Mouse (Mus musculus) limb, embryonic 12.5 days (tissue): ENCODE data around the gene Spg21. TPM values are rescaled to one million over a fixed set of nuclear protein-coding genes. Genes with fewer than 3 reads are reported as not detected.

Experiments
- ATAC-seq: fragments of 200-750 bp; cut with Nextera tagmentation; 2 replicates; pipeline ENCODE4 v1.8.0; 2017; ENCODE audit warnings: low read depth, moderate TSS enrichment; ENCODE audit not compliant: insufficient number of reproducible peaks, insufficient read depth, low FRiP score, low TSS enrichment
- H3K27ac ChIP-seq: fragments of 300-500 bp; sonication (generic); 2 replicates; pipeline ENCODE4 v1.5.1; 2016; ENCODE audit warnings: mild to moderate bottlenecking, moderate library complexity
- H3K27me3 ChIP-seq: fragments of 300-500 bp; sonication (generic); 2 replicates; pipeline ENCODE4 v1.6.1; 2016; ENCODE audit warnings: mild to moderate bottlenecking, moderate library complexity
- H3K36me3 ChIP-seq: fragments of 300-500 bp; sonication (generic); 2 replicates; pipeline ENCODE4 v1.6.1; 2016; ENCODE audit warnings: mild to moderate bottlenecking, moderate library complexity
- H3K4me1 ChIP-seq: fragments of 300-500 bp; sonication (generic); replicated peaks from 2 replicates; pipeline ENCODE4 v1.6.1; 2016
- H3K4me2 ChIP-seq: fragments of 300-500 bp; sonication (generic); 2 replicates; pipeline ENCODE4 v1.6.1; 2016; ENCODE audit warnings: mild to moderate bottlenecking, moderate library complexity
- H3K4me3 ChIP-seq: fragments of 300-500 bp; sonication (generic); replicated peaks from 2 replicates; pipeline ENCODE4 v1.5.1; 2016; ENCODE audit warnings: mild to moderate bottlenecking
- H3K9ac ChIP-seq: fragments of 300-500 bp; sonication (generic); replicated peaks from 2 replicates; pipeline ENCODE4 v1.6.1; 2016; ENCODE audit warnings: mild to moderate bottlenecking, moderate library complexity
- H3K9me3 ChIP-seq: fragments of 300-500 bp; sonication (generic); 2 replicates; pipeline ENCODE4 v1.6.1; 2016; ENCODE audit warnings: mild to moderate bottlenecking, moderate library complexity
- WGBS: fragments of 180-500 bp; shearing (Covaris S2); methylation state at CpG from one replicate; pipeline ENCODE4 v1.1.7; 2016; 5-methylcytosine and 5-hydroxymethylcytosine counted together
- polyA plus RNA-seq: library from polyadenylated mRNA; unstranded; fragments of >200 nt; fragmentation: Nextera tagmentation; extraction: Ambion mirVana; gene quantifications from 2 replicates; pipeline ENCODE4 v1.2.1, GENCODE M21; 2016

The Spg21 gene
- polyA plus RNA-seq, 1 experiment from 2014 or later = 129 TPM

DNA sequence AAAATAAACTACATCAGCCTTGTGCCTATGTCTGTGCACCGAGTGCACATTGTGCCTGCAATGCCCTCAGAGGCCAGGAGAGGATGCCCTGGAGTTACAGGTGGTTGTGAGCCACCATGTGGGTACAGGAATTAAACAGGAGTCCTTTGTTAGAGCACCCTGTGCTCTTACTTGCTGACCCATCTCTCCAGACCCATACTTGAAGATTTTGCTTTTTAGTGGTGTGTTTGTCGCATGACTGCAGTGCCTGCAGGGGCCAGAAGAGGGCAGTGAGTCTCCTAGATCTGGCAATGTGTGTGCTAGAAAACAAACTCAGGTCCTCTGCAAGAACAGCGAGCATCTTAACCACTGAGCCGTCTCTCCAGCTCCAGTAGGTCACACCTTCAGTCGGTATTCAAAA lies 26.6 kb upstream of the Spg21 start:
- Histone ChIP-seq H3K9me3 (no peaks in the 10 kb centered on the region), H3K4me2 (no peak overlapping the region), H3K36me3 (peaks cover 14% of the 10 kb centered on the region), H3K9ac (no peak overlapping the region), H3K27me3 (no peaks in the 10 kb centered on the region), H3K4me3 (no peak overlapping the region), H3K27ac (no peak overlapping the region), H3K4me1 (peaks cover 4% of the 10 kb centered on the region; the same call in 1 of the 2 replicates)
- 68% methylated on average over 5 of the region's 5 CpGs for WGBS
- ATAC-seq = no peak

DNA sequence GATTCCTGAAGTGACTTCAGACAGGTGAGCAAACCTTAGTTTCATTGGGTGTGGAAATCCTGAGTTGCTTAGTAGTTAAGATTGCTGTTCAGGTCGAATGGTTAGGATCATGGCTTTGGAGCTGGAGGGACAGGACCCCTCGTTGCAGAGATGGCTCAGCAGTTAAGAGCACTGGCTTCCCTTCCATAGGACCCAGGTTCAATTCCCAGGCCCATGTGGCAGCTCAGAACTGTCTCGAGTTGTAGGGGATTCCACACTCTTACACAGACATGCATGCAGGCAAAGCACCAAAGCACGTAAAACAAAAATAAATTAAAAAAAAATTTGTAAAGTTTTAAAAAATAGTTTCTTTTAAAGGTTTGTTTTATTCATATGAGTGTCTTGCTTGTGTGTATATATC lies 25.5 kb upstream of the Spg21 start:
- 71% methylated on average over 4 of the region's 4 CpGs for WGBS

DNA sequence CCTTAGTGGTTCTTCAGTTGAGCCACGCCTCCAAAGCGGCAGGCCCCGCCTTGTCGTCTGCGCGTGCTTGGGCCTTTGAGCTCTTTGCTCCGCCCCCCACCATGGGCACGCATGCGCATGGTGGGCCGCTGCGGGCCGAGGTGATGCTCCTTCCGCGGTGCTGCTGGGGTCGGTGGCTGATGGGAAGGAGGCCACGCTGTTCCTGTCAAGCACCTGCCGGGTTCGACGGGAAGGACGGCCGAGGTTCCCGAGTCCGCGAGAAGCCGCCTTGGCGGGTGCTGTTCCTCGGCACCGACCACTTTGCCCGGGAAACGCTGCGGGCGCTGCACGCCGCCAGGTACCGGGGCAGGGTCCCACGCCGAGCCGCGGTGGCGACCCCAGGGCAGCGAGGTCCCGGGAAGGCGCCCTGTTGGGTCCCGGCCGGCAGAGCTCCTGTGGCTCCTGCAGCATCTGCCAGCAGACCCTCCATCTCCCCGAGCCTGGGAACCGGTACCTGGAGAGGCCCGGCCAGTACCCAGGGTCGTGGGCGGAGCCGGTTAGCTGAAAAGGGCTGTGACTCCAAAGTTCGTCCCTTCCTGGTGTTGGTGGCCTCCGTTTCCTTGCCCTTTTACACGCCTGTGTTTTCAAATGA lies 25.0 kb upstream of the Spg21 start, which contains the start of gene Mtfmt:
Mtfmt (plus strand) TSS at position 112 of the 631 bp plus-strand sequence.
- peak within 1 kb of the TSS; percentile 95 for H3K4me3 ChIP-seq
- H3K9ac ChIP-seq = peak within 1 kb of the TSS; percentile 82
- H3K4me1 ChIP-seq = peaks cover 4% of the 10 kb centered on the region; the same call in 1 of the 2 replicates
- peak; percentile 60 for ATAC-seq
- peak within 1 kb of the TSS; percentile 65 for H3K4me2 ChIP-seq
- peak within 1 kb of the TSS; percentile 53; the same call in 1 of the 2 replicates for H3K27ac ChIP-seq
- no peaks in the 10 kb centered on the region for H3K27me3 ChIP-seq
- no peaks in the 10 kb centered on the region for H3K9me3 ChIP-seq
- H3K36me3 ChIP-seq = peaks cover 23% of the 10 kb centered on the region
- 1% methylated on average over 54 of the region's 54 CpGs for WGBS

More for the DNA sequence above, 25.5 kb upstream of the Spg21 start:
- no peak; the same call in 1 of the 2 replicates for ATAC-seq
- Histone ChIP-seq H3K36me3 (peaks cover 17% of the 10 kb centered on the region), H3K9ac (no peak overlapping the region), H3K9me3 (no peaks in the 10 kb centered on the region), H3K27ac (no peak overlapping the region), H3K4me2 (no peak overlapping the region), H3K4me1 (peaks cover 4% of the 10 kb centered on the region; the same call in 1 of the 2 replicates), H3K27me3 (no peaks in the 10 kb centered on the region), H3K4me3 (no peak overlapping the region)

DNA sequence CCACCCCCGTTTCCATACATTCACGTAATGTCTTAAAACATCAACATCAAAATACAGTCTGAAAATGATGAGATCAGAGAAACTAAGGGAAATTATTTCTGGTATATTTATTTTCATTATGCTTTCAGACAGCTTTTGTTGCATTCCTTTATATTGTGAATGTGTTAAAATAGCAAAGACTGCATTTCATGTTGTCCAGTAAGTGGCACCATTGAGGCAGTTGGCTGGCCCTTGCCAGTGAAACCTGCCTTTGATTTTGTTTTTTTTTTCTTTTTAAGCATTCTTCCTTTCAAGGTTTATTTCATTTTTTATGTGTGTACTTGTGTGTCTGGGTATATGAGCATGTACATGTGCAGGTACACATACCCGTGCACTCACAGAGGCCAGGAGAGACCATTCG lies 16.1 kb upstream of the Spg21 start:
- Histone ChIP-seq H3K27me3 (no peaks in the 10 kb centered on the region), H3K4me3 (no peak overlapping the region), H3K4me1 (no peaks in the 10 kb centered on the region), H3K36me3 (peaks cover 79% of the 10 kb centered on the region), H3K9ac (no peak overlapping the region), H3K27ac (no peak overlapping the region), H3K4me2 (no peak overlapping the region), H3K9me3 (no peaks in the 10 kb centered on the region)
- ATAC-seq = no peak
- WGBS = 93% methylated on average over 4 of the region's 4 CpGs

DNA sequence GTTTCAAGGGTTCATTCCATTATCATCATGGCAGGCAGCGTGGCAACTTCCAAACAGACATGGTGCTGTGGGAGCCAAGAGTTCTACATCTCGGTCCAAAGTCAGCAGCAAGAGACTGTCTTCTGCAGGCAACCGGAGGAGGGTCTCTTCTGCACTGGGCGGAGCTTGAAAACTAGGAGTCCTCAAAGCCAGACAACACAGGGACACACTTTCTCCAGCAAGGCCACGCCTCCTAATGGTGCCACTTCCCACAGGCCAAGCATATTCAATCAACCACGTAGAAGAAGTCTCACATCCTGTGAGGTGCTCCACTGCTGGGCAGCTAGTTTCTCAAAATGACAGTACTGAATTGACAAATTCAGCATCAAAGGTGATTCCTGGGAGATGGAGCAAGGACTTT lies 12.8 kb upstream of the Spg21 start:
- 89% methylated on average over 6 of the region's 6 CpGs for WGBS
- no peak overlapping the region for H3K27ac ChIP-seq

DNA sequence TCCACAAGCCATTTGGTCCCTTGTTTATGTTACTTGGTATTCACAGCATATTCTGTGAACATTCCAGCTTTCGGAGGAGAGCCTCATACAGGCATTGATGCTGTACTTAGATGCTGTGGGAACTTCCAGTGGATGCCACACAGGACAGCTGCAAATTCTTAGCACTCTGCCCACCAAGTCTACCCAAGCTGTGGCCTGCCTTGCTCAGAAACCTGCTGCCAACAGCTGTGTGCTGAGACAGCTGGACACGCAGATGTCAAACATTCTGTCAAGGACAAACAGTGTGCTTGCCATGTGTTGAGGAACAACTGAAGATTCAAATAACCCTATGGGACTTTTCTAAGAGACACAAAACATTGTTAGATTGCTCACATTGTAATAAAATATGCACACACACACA lies 1.8 kb upstream of the Spg21 start:
- WGBS = 85% methylated on average over 2 of the region's 2 CpGs
- no peak for ATAC-seq

More for the DNA sequence above, 12.8 kb upstream of the Spg21 start:
- no peak overlapping the region for H3K4me2 ChIP-seq
- H3K36me3 ChIP-seq = peaks cover 86% of the 10 kb centered on the region
- no peaks in the 10 kb centered on the region for H3K4me1 ChIP-seq
- ATAC-seq = no peak
- no peaks in the 10 kb centered on the region for H3K27me3 ChIP-seq
- H3K9ac ChIP-seq = no peak overlapping the region
- no peaks in the 10 kb centered on the region for H3K9me3 ChIP-seq
- H3K4me3 ChIP-seq = no peak overlapping the region

DNA sequence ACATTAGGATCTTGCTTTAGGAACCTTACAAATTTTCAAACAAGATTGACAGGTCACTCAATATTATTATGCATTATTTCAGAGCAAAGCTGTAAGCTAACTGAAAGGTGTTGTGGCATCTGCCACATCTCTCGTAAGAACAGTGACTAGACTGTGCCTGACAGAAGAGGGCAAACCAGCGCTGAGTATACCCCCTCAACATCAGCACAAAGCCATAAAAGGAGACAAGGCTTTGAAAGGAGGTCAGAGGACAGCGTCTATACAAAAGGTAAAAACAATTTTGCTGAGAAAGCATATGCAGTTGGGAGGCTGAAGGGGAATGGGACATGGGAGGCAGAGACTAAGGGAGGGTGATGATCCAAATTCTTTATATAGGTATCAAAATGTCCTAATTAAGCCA lies 549 bp upstream of the Spg21 start:
- Histone ChIP-seq H3K9me3 (no peaks in the 10 kb centered on the region), H3K27ac (0 out of 2 replicates have a peak overlapping the region, but pooled peaks have one; percentile 84), H3K9ac (no peak overlapping the region), H3K36me3 (peaks cover 1% of the 10 kb centered on the region), H3K27me3 (no peaks in the 10 kb centered on the region), H3K4me2 (peak overlapping the region; percentile 72), H3K4me1 (peaks cover 11% of the 10 kb centered on the region), H3K4me3 (peak overlapping the region; percentile 79; the same call in 1 of the 2 replicates)
- ATAC-seq = no peak
- WGBS = 56% methylated on average over 3 of the region's 3 CpGs

More for the DNA sequence above, 1.8 kb upstream of the Spg21 start:
- H3K9me3 ChIP-seq = no peaks in the 10 kb centered on the region
- H3K4me1 ChIP-seq = peaks cover 11% of the 10 kb centered on the region
- no peak overlapping the region for H3K27ac ChIP-seq
- H3K27me3 ChIP-seq = no peaks in the 10 kb centered on the region
- H3K36me3 ChIP-seq = no peaks in the 10 kb centered on the region
- no peak overlapping the region for H3K4me3 ChIP-seq
- no peak overlapping the region for H3K9ac ChIP-seq
- H3K4me2 ChIP-seq = no peak overlapping the region

DNA sequence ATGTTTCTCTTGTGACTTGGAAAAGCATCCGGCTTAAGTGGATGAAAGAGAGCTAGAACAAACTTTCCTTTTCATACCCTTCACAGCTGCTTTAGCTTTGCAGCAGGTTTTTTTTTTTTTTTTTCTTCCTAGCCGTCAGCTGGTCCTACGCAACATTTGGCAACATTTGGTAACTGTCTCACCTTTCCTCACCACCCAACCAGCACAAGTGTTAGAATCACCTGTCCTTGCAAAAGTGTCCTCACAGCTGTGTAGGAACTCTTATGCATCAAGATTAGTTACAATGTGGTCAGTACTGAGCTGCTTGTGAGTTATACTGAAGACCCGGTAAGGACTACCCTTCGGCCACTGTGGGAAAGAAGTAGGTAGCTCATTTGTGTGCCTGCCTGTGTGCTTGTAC lies 1.8 kb downstream of the Spg21 start:
- no peak overlapping the region for H3K27ac ChIP-seq
- no peaks in the 10 kb centered on the region for H3K27me3 ChIP-seq
- H3K36me3 ChIP-seq = peaks cover 21% of the 10 kb centered on the region
- no peak for ATAC-seq
- H3K4me3 ChIP-seq = no peak overlapping the region
- H3K9me3 ChIP-seq = no peaks in the 10 kb centered on the region
- H3K9ac ChIP-seq = no peak overlapping the region
- H3K4me1 ChIP-seq = peaks cover 11% of the 10 kb centered on the region
- H3K4me2 ChIP-seq = no peak overlapping the region
- 74% methylated on average over 5 of the region's 5 CpGs for WGBS

DNA sequence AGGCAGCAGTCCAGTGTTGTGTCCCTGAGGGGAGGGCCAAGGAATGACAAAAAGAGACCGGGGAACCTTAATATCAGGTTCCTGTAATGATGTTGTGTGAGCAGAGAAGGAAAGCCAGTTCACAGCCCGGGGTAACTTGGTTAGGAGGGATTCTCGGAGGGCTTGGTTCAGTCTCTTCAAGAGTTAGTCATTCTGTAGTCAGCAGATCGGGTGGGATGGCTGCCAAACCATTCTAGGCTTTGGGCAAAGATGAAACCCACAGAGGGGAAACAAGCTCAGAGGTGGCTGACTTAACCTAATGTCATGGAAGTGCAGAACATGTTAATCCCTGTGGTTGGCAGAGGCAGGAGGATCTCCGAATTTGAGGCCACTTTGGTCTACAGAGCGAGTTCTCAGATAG lies 3.4 kb downstream of the Spg21 start:
- H3K27me3 ChIP-seq = no peaks in the 10 kb centered on the region
- H3K4me1 ChIP-seq = peaks cover 11% of the 10 kb centered on the region
- H3K4me3 ChIP-seq = no peak overlapping the region
- no peak overlapping the region for H3K9ac ChIP-seq
- H3K27ac ChIP-seq = no peak overlapping the region
- no peaks in the 10 kb centered on the region for H3K9me3 ChIP-seq
- ATAC-seq = no peak
- H3K4me2 ChIP-seq = no peak overlapping the region
- H3K36me3 ChIP-seq = peaks cover 26% of the 10 kb centered on the region
- WGBS = 95% methylated on average over 6 of the region's 6 CpGs

DNA sequence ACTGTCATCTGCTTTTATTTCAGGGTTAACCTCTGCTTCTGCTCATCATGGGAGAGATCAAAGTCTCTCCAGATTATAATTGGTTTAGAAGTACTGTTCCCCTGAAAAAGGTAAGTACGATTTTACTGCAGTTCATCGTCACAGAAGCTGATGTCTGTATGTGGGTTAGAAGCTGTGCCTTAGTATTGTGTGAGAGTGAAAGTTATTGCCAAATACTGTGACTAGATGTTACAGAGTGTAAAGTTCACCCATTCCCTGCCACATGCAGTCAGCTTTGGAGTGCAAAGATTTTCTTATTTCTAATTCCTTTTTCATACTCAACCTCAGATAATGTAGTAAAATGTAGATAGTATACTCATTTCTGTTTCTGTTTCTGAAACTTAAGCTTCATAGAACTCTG lies 4.5 kb downstream of the Spg21 start:
- no peak for ATAC-seq
- peaks cover 37% of the 10 kb centered on the region for H3K36me3 ChIP-seq
- no peak overlapping the region for H3K27ac ChIP-seq
- no peak overlapping the region for H3K4me2 ChIP-seq
- 97% methylated on average over 2 of the region's 2 CpGs for WGBS
- no peak overlapping the region for H3K4me3 ChIP-seq
- no peak overlapping the region for H3K9ac ChIP-seq
- no peaks in the 10 kb centered on the region for H3K27me3 ChIP-seq
- peaks cover 11% of the 10 kb centered on the region for H3K4me1 ChIP-seq
- H3K9me3 ChIP-seq = no peaks in the 10 kb centered on the region

DNA sequence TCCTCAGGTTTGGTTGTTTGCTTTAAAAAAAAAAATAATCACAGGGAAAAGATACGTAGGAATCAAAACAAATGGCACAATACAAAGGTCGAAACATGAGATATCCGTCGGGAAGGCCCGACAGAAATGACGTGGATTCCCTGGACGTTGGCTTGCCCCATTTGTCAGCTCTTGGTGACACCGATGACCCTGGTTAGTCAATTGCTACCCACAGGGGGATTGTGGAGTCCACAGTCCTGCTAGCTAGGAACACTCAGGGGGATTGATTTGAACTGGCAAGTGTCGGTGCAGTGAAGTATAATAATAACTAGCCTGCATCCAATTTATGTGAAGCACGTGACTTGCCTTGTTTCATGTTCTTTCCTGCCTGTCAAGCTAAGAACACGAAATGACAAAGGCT lies 6.9 kb downstream of the Spg21 start:
- 69% methylated on average over 11 of the region's 11 CpGs for WGBS
- Histone ChIP-seq H3K4me2 (no peak overlapping the region), H3K4me1 (peaks cover 10% of the 10 kb centered on the region), H3K9ac (no peak overlapping the region), H3K27me3 (no peaks in the 10 kb centered on the region), H3K36me3 (peaks cover 48% of the 10 kb centered on the region), H3K9me3 (no peaks in the 10 kb centered on the region), H3K27ac (no peak overlapping the region), H3K4me3 (no peak overlapping the region)
- ATAC-seq = no peak

DNA sequence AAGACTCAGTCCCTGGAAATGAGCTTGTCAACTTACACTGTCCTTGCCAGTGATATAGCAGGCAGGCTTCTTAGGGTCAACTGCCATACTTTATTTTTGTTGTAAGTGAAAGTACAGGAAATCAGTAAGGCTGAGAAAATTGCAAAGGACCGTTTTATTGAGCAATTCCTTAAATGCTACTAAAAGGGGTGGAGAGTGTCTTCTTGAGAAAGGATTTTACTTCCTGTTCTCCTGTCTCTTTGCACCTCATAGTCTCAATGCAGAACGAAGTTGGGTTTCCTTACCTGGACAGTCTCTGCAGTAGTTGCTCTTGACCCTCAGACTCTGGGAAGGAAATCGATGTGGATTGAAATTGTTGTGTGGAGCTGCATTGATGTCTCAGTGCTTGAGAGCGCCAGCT lies 12.0 kb downstream of the Spg21 start:
- Histone ChIP-seq H3K36me3 (peaks cover 65% of the 10 kb centered on the region), H3K4me3 (no peak overlapping the region), H3K4me2 (no peak overlapping the region), H3K9me3 (no peaks in the 10 kb centered on the region), H3K27ac (0 out of 2 replicates have a peak overlapping the region, but pooled peaks have one; percentile 7), H3K27me3 (no peaks in the 10 kb centered on the region), H3K9ac (no peak overlapping the region), H3K4me1 (peaks cover 13% of the 10 kb centered on the region; the same call in 1 of the 2 replicates)
- ATAC-seq = no peak
- 80% methylated on average over 4 of the region's 4 CpGs for whole genome bisulfite sequencing
